Mouse (Mus musculus) heart, postnatal 4 days (tissue): ENCODE measurements around the gene Sec14l1. TPM values are rescaled to one million over a fixed set of nuclear protein-coding genes. Genes with fewer than 3 reads are reported as not detected.
"Not testable (repeated sequence)": the region's sequence is repeated elsewhere in the genome, so short reads cannot be mapped to it uniquely, and the experiment has no call there.

Experiments
- DNase-seq: peaks from one replicate; pipeline ENCODE4 v3.0.0; 2021
- total RNA-seq, 2 experiments: library from RNA; stranded (reverse); gene quantifications; 2 replicates each; pipeline ENCODE4 v1.2.3; 2021

Sec14l1 gene
- total RNA-seq = 10 to 100 TPM; 78.4 to 81.7 TPM

GRCm38 (mm10) chr11:117114592-117115345 is at the start of gene Sec14l1:
Gene Sec14l1, plus strand, starts transcription at chr11:117115168.
- peak; percentile 100 for DNase-seq

GRCm38 (mm10) chr11:117065602-117066001 is 49.4 kb upstream of the Sec14l1 start:
- not testable (repeated sequence) for DNase-seq

GRCm38 (mm10) chr11:117066738-117067137 is 48.2 kb upstream of the Sec14l1 start:
- DNase-seq = no peak

GRCm38 (mm10) chr11:117068332-117068731 is 46.6 kb upstream of the Sec14l1 start:
- DNase-seq = no peak

- DNase-seq = no peak
Measured at GRCm38 (mm10) chr11:117069027-117069426, 45.9 kb upstream of the Sec14l1 start.

- DNase-seq = no peak
Measured at GRCm38 (mm10) chr11:117070711-117071110, 44.3 kb upstream of the Sec14l1 start.

- DNase-seq = peak; percentile 91
Measured at GRCm38 (mm10) chr11:117072128-117072527, 42.8 kb upstream of the Sec14l1 start.

- DNase-seq = no peak
Measured at GRCm38 (mm10) chr11:117073426-117073825, 41.5 kb upstream of the Sec14l1 start.

GRCm38 (mm10) chr11:117076576-117077196 is 38.3 kb upstream of the Sec14l1 start:
- DNase-seq = peak; percentile 87

GRCm38 (mm10) chr11:117077227-117077626 is 37.7 kb upstream of the Sec14l1 start:
- no peak for DNase-seq

- DNase-seq = no peak
Measured at GRCm38 (mm10) chr11:117077902-117078301, 37.1 kb upstream of the Sec14l1 start.

- DNase-seq = no peak
Measured at GRCm38 (mm10) chr11:117078637-117079240, 36.2 kb upstream of the Sec14l1 start.

GRCm38 (mm10) chr11:117079651-117080190 is 35.2 kb upstream of the Sec14l1 start:
- DNase-seq = no peak

- no peak for DNase-seq
Measured at GRCm38 (mm10) chr11:117080209-117080608, 34.8 kb upstream of the Sec14l1 start.

- DNase-seq = peak; percentile 89
Measured at GRCm38 (mm10) chr11:117081165-117082064, 33.6 kb upstream of the Sec14l1 start.

- DNase-seq = no peak
Measured at GRCm38 (mm10) chr11:117082353-117082934, 32.5 kb upstream of the Sec14l1 start.

- DNase-seq = peak; percentile 66
Measured at GRCm38 (mm10) chr11:117083052-117083881, 31.7 kb upstream of the Sec14l1 start.

- not testable (repeated sequence) for DNase-seq
Measured at GRCm38 (mm10) chr11:117083882-117084260, 31.1 kb upstream of the Sec14l1 start.

- DNase-seq = no peak
Measured at GRCm38 (mm10) chr11:117086215-117086614, 28.8 kb upstream of the Sec14l1 start.

GRCm38 (mm10) chr11:117087036-117087799 is 27.8 kb upstream of the Sec14l1 start:
- peak; percentile 55 for DNase-seq
